Mouse (Mus musculus) frontal cortex, postnatal 10 days (tissue): ENCODE data around the gene Samd1.

Experiments
- DNase-seq, 2 experiments: peaks; one replicate each; pipeline ENCODE4 v3.0.0; 2022; ENCODE audit warnings: low spot score in 2 of 2, mixed read lengths in 1 of 2

Gene Samd1

GRCm38 (mm10) chr8:83997511-83998141 is at the start of gene Samd1:
Samd1 (plus strand) TSS chr8:83997672.
- peak in 1 of 2 experiments; percentile 65 for DNase-seq

- DNase-seq, result no peak
Measured at GRCm38 (mm10) chr8:83954749-83955105, 42.7 kb upstream of the Samd1 start.

- peak; percentile 99 to 100 for DNase-seq
Measured at GRCm38 (mm10) chr8:83955106-83955957, 42.1 kb upstream of the Samd1 start, which contains the start of the genes Gm10644 and Asf1b. Gm10644 (minus strand) TSS chr8:83955205. Asf1b (plus strand) TSS chr8:83955507.

- DNase-seq, result no peak
Measured at GRCm38 (mm10) chr8:83955958-83956218, 41.6 kb upstream of the Samd1 start.

GRCm38 (mm10) chr8:83956789-83957188 is 40.7 kb upstream of the Samd1 start:
- no peak for DNase-seq

- DNase-seq, result no peak
Measured at GRCm38 (mm10) chr8:83964015-83964765, 33.3 kb upstream of the Samd1 start.

GRCm38 (mm10) chr8:83967701-83968100 is 29.8 kb upstream of the Samd1 start:
- no peak for DNase-seq

- no peak for DNase-seq
Measured at GRCm38 (mm10) chr8:83971121-83971520, 26.4 kb upstream of the Samd1 start.

- DNase-seq, result no peak
Measured at GRCm38 (mm10) chr8:83971661-83972060, 25.8 kb upstream of the Samd1 start.

GRCm38 (mm10) chr8:83972150-83973120 is 25.0 kb upstream of the Samd1 start, which contains the start of gene Prkaca:
Prkaca (plus strand) TSS chr8:83972993.
- peak; percentile 99 for DNase-seq

- no peak for DNase-seq
Measured at GRCm38 (mm10) chr8:83973161-83974031, 24.1 kb upstream of the Samd1 start.

- DNase-seq, result no peak
Measured at GRCm38 (mm10) chr8:83974521-83974920, 23.0 kb upstream of the Samd1 start.

- DNase-seq, result no peak
Measured at GRCm38 (mm10) chr8:83976101-83976630, 21.3 kb upstream of the Samd1 start.

- DNase-seq, result no peak
Measured at GRCm38 (mm10) chr8:83976779-83977350, 20.6 kb upstream of the Samd1 start.

GRCm38 (mm10) chr8:83977646-83978045 is 19.8 kb upstream of the Samd1 start:
- DNase-seq, result no peak

- DNase-seq, result no peak
Measured at GRCm38 (mm10) chr8:83978200-83978599, 19.3 kb upstream of the Samd1 start.

- DNase-seq, result no peak
Measured at GRCm38 (mm10) chr8:83980250-83980649, 17.2 kb upstream of the Samd1 start.

- no peak for DNase-seq
Measured at GRCm38 (mm10) chr8:83980845-83981244, 16.6 kb upstream of the Samd1 start.

- no peak for DNase-seq
Measured at GRCm38 (mm10) chr8:83981533-83981932, 15.9 kb upstream of the Samd1 start.

- DNase-seq, result no peak
Measured at GRCm38 (mm10) chr8:83982449-83982848, 15.0 kb upstream of the Samd1 start.
